Mouse (Mus musculus): ENCODE measurements around the gene Ube4a. TPM values are rescaled to one million over a fixed set of nuclear protein-coding genes. Genes with fewer than 3 reads are reported as not detected.

Ube4a gene
- polyA plus RNA-seq, 1 experiment from 2014 or later: 23.9 TPM

DNA sequence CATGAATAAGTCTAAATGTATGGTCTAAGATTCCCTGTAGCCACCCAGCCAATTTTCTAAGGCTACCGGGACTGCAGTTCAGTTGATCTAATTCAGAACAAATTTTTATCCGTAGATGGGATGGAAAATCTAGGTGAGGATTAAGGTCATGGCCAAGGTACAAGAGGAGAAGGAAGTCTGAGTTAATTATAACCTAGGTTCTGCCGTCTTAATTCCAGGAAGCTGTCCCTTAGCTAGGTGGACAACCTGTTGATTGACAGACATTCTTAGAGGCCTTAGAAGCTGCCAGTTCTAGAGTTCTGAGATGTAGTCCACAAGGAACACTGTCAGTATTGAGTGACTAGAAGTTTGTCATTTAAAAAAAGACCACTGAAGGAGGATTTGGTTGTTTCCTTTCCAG, 65.7 kb downstream of the Ube4a start:
- Histone ChIP-seq H3K4me2 (no peak overlapping the region), H3K9me3 (no peaks in the 10 kb centered on the region), H3K27me3 (no peaks in the 10 kb centered on the region), H3K27ac (no peak overlapping the region), H3K36me3 (no peaks in the 10 kb centered on the region), H3K4me1 (no peaks in the 10 kb centered on the region), H3K9ac (no peak overlapping the region), H3K4me3 (no peak overlapping the region)
- 73% methylated on average over 3 of the region's 3 CpGs for WGBS
- no peak for ATAC-seq (ENCODE audit: insufficient number of reproducible peaks, low FRiP score, low TSS enrichment, low read depth)

DNA sequence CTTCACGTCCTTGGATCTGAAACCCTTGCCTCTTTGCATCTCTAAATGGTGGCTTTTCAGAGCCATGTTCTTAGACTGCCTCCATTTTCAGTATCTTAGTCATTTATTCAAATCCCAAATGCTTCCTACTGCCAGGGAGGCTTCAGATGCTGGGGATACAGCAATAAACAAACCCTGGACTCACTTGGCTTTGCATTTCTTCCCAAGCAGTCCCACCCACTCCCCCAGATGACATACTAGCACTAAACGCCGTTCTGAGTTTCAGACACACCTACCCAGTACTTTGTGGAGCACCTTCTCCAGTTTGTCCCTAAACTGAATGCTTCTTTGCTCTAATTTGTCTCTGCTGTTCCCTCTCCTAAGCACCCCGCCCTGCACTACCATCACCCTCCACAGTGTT, 68.4 kb downstream of the Ube4a start:
- WGBS: 44% methylated on average over 4 of the region's 4 CpGs
- Histone ChIP-seq H3K36me3 (no peaks in the 10 kb centered on the region), H3K4me2 (no peak overlapping the region), H3K9ac (no peak overlapping the region), H3K27me3 (no peaks in the 10 kb centered on the region), H3K9me3 (no peaks in the 10 kb centered on the region), H3K27ac (no peak overlapping the region), H3K4me3 (no peak overlapping the region), H3K4me1 (no peaks in the 10 kb centered on the region)
- ATAC-seq (ENCODE audit: insufficient number of reproducible peaks, low FRiP score, low TSS enrichment, low read depth): no peak

DNA sequence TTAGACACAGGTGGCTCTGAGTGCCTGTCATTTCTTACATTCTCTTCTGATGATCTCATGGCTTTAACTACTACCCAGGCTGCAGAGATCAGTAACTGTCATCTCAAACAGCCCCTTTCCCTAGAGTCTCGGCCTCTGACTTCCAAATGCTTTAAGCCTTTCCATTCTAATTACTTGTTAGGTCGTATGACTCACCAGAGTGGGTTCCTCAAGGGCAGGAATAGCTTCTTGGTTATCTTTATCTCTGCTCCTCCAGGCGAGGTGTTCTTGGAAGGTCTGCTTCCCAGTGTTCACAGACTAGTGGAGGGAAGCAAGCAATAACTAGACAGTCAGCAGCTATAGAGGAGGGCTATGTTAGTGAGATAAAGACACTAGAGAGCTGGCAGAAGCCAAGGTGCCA, 72.7 kb downstream of the Ube4a start:
- Histone ChIP-seq H3K27ac (no peak overlapping the region), H3K36me3 (no peaks in the 10 kb centered on the region), H3K4me3 (no peak overlapping the region), H3K4me1 (no peaks in the 10 kb centered on the region), H3K27me3 (no peaks in the 10 kb centered on the region), H3K4me2 (no peak overlapping the region), H3K9ac (no peak overlapping the region), H3K9me3 (no peaks in the 10 kb centered on the region)
- 50% methylated on average over 3 of the region's 3 CpGs for WGBS
- ATAC-seq (ENCODE audit: insufficient number of reproducible peaks, low FRiP score, low TSS enrichment, low read depth): no peak

DNA sequence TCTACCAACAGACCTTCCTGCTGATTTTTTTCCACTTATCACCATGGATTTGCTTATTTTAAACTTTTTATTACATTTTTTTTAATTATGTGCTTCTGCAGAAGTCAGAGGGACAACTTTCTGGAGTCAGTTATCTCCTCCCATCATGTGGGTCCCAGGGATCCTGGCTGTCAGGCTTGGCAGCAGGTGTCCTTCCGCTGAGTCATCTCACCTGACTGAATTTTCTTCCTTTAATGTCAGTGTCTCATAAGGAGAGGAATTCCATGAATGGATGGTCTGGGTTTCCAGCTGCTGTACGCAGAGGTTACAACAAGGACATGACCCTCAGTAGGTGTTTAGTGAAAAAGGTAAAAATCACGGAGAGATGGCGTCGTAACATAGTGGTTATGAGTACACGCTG, 74.2 kb downstream of the Ube4a start:
- Histone ChIP-seq H3K9ac (no peak overlapping the region), H3K27ac (no peak overlapping the region), H3K4me1 (no peaks in the 10 kb centered on the region), H3K4me3 (no peak overlapping the region), H3K27me3 (no peaks in the 10 kb centered on the region), H3K9me3 (no peaks in the 10 kb centered on the region), H3K36me3 (no peaks in the 10 kb centered on the region), H3K4me2 (no peak overlapping the region)
- no peak for ATAC-seq (ENCODE audit: insufficient number of reproducible peaks, low FRiP score, low TSS enrichment, low read depth)
- 79% methylated on average over 6 of the region's 6 CpGs for WGBS

DNA sequence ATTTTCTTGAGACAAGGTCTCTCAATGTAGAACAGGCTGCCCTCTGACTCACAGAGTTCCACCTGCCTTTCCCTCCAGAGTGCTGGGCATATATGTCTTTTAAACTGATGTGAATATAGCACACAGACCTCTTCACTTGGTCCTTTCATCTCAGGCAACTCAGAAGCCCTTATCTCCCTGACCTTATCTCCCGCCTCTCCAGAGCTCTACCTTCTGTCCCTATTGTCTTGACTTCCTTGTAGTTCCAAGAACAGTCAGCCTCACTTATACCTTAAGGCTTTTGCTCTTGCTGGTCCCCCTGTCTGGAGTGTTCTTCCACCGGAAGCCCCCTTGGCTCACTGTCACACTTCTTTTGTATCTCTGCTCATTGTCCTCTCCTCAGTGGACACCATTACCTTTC, 75.3 kb downstream of the Ube4a start:
- Histone ChIP-seq H3K27me3 (no peaks in the 10 kb centered on the region), H3K9ac (no peak overlapping the region), H3K36me3 (no peaks in the 10 kb centered on the region), H3K4me1 (no peaks in the 10 kb centered on the region), H3K4me3 (no peak overlapping the region), H3K27ac (no peak overlapping the region), H3K9me3 (no peaks in the 10 kb centered on the region), H3K4me2 (no peak overlapping the region)
- WGBS: 71% methylated on average over 2 of the region's 2 CpGs
- no peak for ATAC-seq (ENCODE audit: insufficient number of reproducible peaks, low FRiP score, low TSS enrichment, low read depth)

DNA sequence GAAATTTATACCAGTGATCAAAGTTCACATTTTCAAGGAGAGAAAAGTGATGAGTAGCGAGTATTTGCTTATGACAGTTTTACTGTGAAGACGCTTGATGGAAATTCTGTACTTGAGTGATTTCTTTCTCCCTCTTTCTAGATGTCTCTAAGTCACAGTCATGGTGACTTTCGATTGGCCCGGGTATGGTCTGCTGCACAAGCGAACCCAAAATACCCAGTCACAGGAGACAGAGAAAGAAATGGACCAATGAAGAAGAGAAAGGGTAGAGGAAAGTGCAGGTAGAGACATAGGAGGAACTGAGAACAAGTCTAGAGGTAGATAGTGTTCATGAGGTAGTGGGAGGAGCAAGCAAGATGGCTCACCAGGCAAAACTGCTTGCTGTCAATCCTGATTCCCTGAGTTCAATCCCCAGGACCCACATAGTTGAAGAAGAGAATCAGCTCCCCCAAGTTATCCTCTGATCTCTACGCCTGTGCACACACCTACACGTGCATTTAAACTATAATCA, 77.2 kb downstream of the Ube4a start:
- H3K9ac ChIP-seq: no peak overlapping the region
- H3K9me3 ChIP-seq: no peaks in the 10 kb centered on the region
- H3K27ac ChIP-seq: no peak overlapping the region
- H3K4me1 ChIP-seq: peaks cover 3% of the 10 kb centered on the region
- 85% methylated on average over 7 of the region's 7 CpGs for WGBS
- ATAC-seq (ENCODE audit: insufficient number of reproducible peaks, low FRiP score, low TSS enrichment, low read depth): no peak
- H3K4me3 ChIP-seq: no peak overlapping the region
- no peaks in the 10 kb centered on the region for H3K27me3 ChIP-seq
- H3K4me2 ChIP-seq: no peak overlapping the region
- H3K36me3 ChIP-seq: no peaks in the 10 kb centered on the region

DNA sequence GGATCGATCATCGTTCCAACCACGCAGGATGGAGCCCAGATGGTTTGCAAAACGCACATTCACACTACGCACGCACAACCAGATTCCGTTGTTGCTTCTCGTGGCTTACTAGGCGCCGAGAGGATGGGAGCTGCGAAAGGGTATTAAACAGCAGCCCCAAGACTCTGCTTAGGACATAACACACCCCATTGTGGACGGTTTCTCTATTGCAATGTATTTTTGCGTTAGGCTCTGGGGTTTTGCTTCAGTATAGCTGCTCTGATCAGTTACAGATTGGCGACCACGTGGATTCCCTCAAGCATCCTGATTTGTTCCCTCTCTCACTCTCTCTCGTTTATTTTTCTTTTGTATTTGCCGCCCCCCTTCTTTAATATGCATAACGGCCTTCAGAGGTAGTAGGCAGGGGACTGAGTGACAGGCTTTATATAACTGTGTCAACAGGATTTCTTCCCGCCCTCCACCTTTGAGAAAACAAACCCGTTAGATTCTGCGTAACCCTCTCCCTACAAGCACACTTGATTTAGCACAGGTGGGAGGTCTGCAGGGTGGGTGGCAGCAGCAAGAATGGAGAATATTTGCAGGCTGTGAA, 82.3 kb downstream of the Ube4a start:
- no peak for ATAC-seq (ENCODE audit: insufficient number of reproducible peaks, low FRiP score, low TSS enrichment, low read depth)
- peaks cover 32% of the 10 kb centered on the region for H3K4me1 ChIP-seq
- no peaks in the 10 kb centered on the region for H3K9me3 ChIP-seq
- H3K27ac ChIP-seq: peak overlapping the region; percentile 99
- peak overlapping the region; percentile 56; the same call in 1 of the 2 replicates for H3K9ac ChIP-seq
- H3K27me3 ChIP-seq: no peaks in the 10 kb centered on the region
- WGBS: under 1% methylated on average over 21 of the region's 21 CpGs
- peak overlapping the region; percentile 97 for H3K4me3 ChIP-seq
- peak overlapping the region; percentile 96 for H3K4me2 ChIP-seq
- H3K36me3 ChIP-seq: no peaks in the 10 kb centered on the region

DNA sequence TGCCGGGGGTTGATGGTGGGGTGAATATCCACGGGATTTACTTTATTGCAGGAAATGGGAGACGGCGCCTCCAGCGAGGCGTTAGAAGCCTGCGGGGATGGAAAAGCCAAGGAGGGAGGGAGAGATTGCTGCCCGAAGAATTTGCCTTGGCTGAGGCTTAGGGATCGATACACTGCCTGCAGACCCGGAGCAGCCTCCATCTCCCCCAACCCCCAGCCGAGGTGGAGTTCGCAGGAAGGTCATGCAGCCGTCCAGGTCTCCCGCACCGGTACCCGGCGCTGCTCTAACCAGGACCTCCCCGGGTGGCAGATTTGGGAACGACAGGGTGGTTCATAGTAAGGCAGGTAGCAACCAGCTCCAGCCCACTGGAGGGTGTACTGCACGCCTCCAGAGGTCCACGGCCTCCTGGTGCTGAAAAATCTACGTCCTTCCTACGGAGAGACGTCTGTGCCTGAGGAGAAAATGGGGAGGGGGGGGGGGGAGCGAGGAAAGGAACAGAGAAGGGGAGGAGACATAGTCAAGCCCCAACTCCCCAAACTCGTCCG, 82.9 kb downstream of the Ube4a start:
- under 1% methylated on average over 26 of the region's 27 CpGs for WGBS

DNA sequence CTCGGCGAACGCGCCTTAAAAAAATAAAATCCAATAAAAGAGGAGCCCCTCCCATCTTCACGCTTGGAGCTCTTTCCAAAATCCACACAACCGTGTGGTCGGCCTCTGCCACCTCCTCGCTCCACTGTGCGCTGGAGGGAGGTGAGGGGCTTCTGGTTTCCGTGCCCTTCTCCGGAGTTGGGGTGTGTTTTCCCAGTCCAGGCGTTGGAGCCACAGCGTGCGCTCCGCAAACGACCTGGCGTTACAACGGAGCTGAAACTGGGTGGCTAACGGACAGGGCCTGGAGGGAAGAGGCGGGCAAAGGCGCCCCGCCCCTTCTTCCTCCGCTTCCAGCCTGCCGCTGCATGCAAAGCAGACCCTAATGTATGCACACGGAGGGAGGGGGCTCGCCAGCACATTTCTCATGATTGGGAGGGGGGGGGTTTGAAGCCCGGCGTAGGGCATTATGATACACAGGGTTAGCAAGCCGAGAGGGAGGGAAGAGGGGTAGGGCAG, 83.4 kb downstream of the Ube4a start:
- WGBS: under 1% methylated on average over 29 of the region's 29 CpGs
- no peaks in the 10 kb centered on the region for H3K27me3 ChIP-seq
- H3K36me3 ChIP-seq: no peaks in the 10 kb centered on the region
- peak; percentile 68 for ATAC-seq (ENCODE audit: insufficient number of reproducible peaks, low FRiP score, low TSS enrichment, low read depth)
- H3K4me2 ChIP-seq: peak overlapping the region; percentile 96
- H3K9ac ChIP-seq: peak overlapping the region; percentile 56
- H3K9me3 ChIP-seq: no peaks in the 10 kb centered on the region
- peaks cover 43% of the 10 kb centered on the region for H3K4me1 ChIP-seq
- H3K27ac ChIP-seq: peak overlapping the region; percentile 99
- peak overlapping the region; percentile 97 for H3K4me3 ChIP-seq

More for the DNA sequence above, 82.9 kb downstream of the Ube4a start:
- Histone ChIP-seq H3K36me3 (no peaks in the 10 kb centered on the region), H3K9me3 (no peaks in the 10 kb centered on the region), H3K9ac (peak overlapping the region; percentile 56), H3K4me2 (peak overlapping the region; percentile 96), H3K27me3 (no peaks in the 10 kb centered on the region), H3K4me1 (peaks cover 37% of the 10 kb centered on the region), H3K4me3 (peak overlapping the region; percentile 97), H3K27ac (peak overlapping the region; percentile 99)
- peak; percentile 26; the same call in 1 of the 2 replicates for ATAC-seq (ENCODE audit: insufficient number of reproducible peaks, low FRiP score, low TSS enrichment, low read depth)

DNA sequence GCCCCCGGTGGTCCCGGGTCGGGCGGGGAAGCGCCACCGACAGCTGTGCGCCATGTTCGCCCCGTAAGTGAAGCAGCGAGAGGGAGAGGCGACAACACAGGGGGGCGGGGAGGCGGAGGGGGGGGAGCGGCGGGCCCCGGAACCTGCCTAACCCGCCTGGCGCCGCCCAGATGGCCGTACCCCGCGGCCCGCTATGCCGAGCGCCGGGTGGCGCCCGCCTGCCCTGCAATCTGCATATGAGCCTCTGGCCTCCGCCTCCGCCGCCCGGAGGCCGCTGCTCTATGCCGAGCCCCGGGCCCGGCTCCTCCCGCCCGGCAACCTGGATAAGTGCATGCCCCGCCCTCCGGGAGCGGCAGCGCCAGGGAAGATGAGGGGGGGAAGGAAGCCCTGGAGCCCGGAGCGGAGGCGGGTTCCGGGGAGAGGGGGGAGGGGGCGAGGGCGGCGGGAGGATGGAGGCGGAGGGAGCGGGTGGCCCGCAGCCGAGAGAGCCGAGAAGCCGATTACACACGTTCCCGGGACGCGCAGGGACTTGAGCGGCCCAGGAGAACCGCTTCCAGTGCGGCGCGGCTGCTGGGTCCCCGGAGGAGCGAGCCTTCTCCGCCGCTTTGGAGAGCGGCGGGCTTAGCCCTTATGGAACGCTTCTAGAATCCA, 84.1 kb downstream of the Ube4a start, which contains the start of gene Kmt2a:
Gene Kmt2a, minus strand, starts transcription at position 76 of the 651 bp plus-strand sequence.
- Histone ChIP-seq H3K27me3 (no peaks in the 10 kb centered on the region), H3K9me3 (no peaks in the 10 kb centered on the region), H3K27ac (peak within 1 kb of the TSS; percentile 99), H3K4me3 (peak within 1 kb of the TSS; percentile 97), H3K36me3 (no peaks in the 10 kb centered on the region), H3K9ac (peak within 1 kb of the TSS; percentile 91), H3K4me2 (peak within 1 kb of the TSS; percentile 96), H3K4me1 (peaks cover 44% of the 10 kb centered on the region)
- ATAC-seq (ENCODE audit: insufficient number of reproducible peaks, low FRiP score, low TSS enrichment, low read depth): peak; percentile 85
- under 1% methylated on average over 32 of the region's 71 CpGs for WGBS

DNA sequence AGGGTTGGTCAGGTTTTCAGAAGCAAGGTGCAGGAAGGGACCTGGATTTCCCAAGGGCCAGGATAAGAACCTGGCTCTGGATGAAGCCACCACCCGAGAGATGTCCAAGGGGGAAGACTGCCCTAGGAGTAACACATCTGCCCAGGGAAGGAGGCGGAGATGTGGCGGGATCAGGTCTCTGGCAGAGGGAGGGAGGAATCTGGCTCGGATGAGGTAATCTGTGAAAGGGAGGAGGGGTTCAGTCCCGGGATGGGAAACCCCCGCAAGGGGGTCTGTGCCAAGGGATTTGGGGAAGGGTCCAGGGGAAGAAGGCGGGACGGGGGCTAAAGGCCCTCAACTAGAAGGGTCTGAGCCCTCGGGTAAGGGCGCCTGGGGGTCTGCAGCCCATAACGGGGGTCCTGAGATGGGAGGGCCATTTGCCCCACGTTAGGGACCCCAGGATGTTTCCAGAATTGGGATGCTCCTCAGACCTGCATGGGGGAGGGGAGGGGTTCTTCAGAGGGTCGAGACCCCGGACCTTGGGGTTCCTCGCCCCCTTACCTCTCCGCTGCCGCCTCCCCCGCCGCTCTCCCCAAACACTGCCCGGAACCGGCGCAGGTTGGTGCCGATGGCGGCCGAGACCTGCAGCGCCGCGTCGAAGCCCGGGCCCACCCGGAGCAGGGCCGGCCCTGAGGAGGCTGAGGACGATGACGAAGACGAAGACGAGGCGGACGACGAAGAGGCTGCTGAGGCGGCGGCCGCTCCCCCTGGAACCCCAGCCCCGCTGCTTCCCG, 84.9 kb downstream of the Ube4a start:
- ATAC-seq (ENCODE audit: insufficient number of reproducible peaks, low FRiP score, low TSS enrichment, low read depth): no peak
- under 1% methylated on average over 44 of the region's 44 CpGs for WGBS
- Histone ChIP-seq H3K9ac (peak overlapping the region; percentile 91), H3K9me3 (no peaks in the 10 kb centered on the region), H3K27me3 (no peaks in the 10 kb centered on the region), H3K4me2 (peak overlapping the region; percentile 89), H3K36me3 (no peaks in the 10 kb centered on the region), H3K27ac (peak overlapping the region; percentile 95), H3K4me1 (peaks cover 52% of the 10 kb centered on the region), H3K4me3 (peak overlapping the region; percentile 97)

All from limb, embryonic 15.5 days (tissue).